Mouse (Mus musculus): ENCODE measurements around the gene Armc12.
"Not testable (repeated sequence)": the region's sequence is repeated elsewhere in the genome, so short reads cannot be mapped to it uniquely, and the experiment has no call there.

Gene Armc12

DNA sequence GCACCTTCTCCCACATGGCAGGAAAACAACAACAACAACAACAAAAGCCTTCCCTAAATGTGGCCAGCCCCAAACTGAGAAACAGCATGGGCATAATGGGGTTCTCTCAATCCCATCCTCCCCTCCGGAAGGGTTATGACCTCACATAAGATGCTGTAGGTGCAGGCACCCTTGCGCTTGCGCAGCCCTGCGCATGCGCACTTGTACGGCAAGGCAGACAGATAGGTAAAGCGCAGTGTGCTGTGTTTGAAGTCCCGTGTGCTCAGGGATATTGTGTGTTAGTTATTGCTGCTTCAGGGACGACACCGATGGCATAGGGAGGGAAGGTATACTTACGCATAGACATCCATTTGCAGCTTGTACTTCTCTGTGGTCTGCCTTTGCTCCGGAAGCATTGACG lies 2.7 kb downstream of the Armc12 start:
- DNase-seq = no peak

DNA sequence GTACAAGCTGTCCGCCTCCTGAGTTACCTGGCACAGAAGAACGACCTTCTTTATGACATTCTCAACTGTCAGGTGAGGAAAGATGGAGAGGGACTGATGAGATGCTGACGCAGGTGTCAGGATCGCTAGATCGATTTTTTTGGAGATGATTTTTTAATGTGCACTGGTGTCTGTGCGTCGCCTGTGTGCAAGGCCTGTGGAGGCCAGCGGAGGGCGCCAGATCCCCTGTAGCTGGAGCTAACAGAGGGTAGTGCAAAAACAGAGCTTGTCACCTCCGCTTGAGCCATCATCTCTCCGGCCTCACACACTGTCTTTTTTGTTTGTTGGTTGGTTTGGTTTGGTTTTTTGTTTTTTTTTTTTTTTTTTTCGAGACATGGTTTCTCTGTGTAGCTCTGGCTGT lies 7.3 kb downstream of the Armc12 start:
- no peak for DNase-seq

DNA sequence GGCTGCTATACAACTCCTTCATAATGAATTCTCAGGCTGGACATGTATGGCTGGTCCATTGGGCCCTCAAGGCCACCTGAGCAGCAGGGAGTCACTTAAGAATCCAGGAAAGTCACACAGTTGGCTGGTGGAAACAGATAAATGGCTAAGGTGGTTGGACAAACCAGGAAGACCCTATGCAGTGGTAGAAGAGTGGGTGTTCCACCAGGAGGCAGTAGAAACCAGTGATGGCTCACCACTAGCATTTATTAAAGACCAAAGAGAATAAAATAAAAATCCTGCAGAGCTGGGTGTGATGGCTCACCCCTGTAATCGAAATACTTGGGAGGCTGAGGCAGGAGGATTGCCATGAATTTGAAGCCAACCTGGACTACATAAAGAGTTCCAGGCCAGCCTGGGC lies 16.3 kb downstream of the Armc12 start:
- DNase-seq = no peak

DNA sequence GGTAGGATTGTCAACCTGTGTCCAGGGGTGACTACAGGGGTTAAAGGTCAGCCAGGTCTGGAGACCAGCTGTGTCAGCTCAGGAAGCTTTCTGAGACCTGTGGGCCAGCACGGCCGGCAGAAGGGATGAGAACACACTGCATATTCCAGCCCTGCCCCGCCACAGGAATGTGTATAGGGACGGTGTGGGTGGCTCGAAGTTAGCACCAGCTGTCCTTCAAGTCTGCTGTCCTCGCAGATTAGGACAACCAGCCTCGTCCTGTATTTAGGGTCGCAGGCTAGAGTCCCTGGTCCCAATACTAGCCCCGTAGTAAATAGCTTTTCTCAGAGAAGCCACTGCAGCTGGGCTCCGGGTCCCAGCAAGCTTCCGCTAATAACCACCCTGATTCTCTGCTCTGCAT lies 17.9 kb downstream of the Armc12 start:
- no peak for DNase-seq

DNA sequence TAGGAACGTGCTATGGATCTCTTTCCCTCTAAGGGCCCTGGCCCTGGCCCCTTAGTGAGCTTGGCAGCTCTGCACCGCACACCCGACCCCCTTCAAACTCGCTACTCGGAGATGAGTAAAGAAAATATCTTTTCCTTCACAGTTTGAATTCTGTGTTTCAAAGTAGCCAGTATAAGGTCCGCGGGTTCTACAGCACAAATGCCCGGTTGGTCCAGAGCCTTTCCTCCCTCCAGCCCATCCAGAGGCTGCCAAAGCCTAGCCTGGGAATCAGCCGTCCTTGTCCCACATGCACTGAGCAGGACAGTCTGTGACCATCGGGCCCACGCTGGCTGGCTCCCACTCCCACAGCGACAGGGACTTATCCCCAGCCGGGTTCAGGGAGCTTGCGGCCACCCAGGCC lies 18.5 kb downstream of the Armc12 start, which contains the start of gene Clpsl2:
Clpsl2 (plus strand) TSS at position 301 of the 400 bp plus-strand sequence.
- DNase-seq = no peak

DNA sequence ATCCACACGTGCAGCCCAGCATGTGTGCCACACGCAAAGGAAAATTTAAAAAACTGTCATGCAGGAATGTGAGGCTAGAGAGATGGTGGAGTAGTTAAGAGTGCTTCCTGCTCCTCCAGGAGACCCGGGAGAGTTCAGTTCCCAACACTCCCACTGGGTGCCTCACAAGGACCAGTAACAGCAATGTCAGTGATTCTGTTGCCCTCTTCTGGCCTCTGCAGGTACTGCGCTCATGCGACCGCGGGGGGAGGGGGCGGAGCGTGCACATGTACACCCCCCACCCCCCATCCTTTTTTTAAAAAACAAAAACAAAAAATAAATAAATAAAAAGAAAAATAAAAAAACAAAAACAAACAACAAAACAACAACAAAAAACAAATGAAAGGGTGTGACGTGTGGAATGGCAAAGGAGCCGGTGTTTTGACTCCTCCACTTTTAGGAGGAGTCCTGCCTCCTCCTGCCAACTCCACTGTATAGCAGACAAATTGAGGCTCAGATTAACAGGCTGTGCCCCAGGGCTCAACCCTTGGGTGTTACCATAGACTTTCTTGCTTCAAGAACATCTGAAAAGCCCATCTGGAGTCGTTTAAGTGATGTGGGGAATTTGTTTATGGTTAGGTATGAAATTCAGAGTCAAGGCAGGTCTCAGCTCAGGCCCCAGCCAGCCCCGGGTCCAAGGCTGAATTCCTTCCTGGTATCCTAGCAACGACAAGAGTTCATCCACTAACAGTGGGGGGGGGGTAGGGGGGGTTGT lies 22.6 kb downstream of the Armc12 start:
- DNase-seq = peak; percentile 54

DNA sequence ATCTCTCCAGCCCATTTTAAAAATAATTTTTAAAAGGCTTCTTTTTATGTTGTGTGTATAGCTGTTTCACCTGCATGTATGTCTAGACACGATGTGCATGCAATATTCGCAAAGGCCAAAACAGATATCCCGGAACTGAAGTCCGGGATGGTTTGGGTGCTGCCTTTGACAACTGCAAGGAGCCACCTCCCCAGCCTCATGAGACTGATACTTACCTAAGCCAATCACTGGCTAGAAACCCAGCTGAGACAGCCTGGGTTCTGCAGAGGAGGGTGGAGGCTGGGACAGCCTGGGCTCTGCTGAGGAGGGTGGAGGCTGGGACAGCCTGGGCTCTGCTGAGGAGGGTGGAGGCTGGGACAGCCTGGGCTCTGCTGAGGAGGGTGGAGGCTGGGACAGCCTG lies 23.4 kb downstream of the Armc12 start:
- DNase-seq = not testable (repeated sequence)

DNA sequence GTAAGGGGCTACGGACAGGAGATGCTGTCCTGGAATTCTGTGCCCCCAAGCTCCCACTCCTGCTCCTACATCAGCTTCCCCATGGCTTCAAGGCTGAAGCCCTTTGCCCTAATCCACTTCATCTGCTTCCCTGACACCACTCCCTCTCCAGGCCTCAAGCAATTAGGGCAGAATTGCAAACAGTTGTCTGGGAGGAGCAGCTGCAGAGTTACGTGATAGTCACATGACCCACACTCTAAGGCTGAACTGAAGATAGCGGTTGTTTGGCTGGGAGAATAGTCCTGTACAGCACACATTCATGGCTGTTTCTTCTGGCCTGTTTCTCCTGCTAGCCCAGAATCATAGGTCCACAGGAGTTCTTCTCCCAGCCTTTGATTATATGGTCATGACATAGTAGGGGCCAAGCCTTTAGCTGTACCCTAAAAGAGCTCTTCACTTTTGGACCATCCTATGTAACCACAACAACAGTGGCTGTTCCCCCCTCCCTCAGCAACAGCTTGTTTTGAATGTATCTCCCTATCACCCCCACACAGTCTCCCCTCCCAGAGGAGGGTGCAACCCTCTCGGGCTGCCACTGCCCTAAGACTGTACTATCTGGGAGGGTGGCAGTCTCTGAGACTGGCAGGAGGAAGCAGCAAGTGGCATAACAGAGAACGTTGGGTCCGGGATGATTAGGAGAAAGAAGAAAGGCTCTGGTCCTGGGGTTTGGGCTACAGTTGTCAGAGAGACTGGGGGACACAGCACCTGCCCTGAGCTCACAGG lies 26.2 kb downstream of the Armc12 start:
- DNase-seq = no peak

DNA sequence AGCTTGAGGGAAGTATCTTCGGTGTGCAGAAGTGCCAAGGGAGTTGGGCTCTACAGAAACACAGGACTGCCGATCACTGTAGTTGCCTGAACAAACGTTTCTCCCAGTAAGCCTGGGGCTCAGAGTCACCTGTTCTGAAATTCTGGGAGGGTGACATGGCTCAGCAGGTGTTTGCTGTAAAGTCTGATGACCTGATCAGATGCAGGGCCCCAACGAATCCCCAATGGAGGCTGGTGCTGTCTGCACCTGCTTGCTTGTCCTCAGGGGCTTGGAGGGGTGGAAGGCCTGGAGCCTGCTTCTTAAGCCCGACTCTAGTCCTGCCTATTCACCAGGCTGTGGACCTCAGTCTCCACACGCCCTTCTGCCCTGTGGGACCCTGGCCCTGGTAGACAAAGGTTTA lies 27.2 kb downstream of the Armc12 start:
- no peak for DNase-seq

DNA sequence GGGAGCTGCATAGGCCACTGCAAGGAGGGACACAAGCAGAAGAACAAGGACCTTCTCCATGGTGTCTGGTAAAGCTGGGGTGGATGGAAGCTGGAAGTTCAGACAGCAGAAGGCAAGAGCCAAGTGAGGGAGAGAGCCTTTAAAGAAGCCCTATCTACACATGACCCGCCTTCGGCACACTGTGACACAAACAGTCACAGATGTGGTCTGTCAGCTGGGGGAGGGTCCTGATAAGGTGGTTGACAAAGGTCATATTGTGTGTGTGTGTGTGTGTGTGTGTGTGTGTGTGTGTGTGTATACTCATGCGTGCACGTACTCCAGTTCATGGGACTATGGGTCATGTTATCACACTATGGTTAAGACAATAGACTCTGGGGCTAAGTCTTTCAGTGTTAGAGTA lies 30.0 kb downstream of the Armc12 start, which contains the start of gene Clps:
Clps (minus strand) TSS at position 169 of the 400 bp plus-strand sequence.
- no peak for DNase-seq

DNA sequence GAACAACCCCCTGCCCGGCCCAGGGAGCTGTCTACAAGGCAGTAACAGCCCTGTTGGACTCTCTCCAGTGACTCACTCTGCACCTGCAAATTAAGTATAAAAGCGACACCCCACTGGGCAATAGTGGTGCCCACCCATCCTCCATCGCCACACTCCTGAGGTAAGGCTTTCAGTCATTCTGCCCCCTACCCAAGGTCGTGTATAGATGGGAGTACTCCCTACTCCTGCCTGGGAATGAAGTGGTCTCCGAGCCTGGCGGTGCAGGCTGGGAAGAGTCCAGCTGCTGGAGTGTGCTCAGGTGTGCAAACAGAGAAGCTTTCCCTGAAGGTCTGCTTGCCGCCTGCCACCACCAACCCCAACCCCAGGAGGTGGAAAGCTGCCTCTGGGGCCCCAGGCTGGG lies 31.0 kb downstream of the Armc12 start:
- DNase-seq = no peak

DNA sequence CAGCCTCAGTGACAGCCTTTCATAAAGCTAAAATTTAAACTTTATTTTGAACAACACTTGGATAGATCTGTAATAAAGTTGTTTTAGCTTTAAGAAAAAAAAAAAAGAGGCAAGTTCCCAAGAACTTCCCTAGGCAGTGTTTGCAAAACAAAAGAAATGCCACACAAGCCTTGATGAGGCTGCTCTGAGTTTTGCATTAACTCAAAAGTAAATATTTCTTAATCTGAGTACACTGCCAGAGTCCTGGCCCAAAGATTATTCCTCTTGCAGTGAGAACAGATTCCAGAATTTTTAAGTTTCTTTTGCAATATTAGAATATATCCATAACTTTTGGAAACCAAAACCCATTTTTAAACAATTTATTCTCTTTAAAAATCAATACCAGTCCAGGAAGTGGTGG lies 34.6 kb downstream of the Armc12 start:
- no peak for DNase-seq

DNA sequence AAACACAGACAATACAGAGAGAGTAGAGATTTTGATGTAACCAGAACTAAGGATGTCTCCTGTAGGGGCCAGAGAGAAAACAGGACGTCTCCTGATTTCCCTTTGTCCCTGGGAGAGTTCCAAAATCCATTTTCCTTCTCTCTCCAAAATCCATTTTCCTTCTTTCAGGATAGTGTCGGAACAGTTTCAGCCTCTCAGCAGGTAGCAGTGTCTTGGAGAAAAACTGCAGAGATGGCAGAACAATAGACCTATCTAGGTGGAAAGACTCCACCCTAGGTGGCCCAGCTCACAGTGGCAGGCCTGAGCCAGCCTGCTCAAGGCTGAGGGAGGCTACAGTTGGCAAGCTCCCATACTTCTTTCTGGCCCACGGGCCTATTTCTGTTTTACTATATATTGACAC lies 36.9 kb downstream of the Armc12 start:
- DNase-seq = no peak

DNA sequence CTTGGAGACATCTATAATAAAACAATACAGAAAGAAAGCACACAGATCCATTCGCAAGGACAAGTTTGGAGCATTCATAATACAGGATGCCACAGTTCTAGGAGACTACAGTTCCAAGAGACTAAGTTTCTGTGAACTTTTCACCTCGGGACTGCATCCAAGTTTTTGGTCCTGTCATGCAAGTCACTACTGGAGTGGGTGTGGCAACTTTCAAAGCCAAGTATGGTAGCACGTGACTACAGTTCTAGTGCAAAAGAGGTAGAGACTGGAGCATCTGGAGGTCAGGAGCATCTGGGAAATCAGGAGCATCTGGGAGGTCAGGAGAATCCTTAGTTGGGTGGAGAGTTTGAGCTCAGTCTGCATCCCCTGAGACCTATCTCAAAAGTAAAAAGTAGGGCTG lies 41.3 kb downstream of the Armc12 start:
- no peak for DNase-seq

DNA sequence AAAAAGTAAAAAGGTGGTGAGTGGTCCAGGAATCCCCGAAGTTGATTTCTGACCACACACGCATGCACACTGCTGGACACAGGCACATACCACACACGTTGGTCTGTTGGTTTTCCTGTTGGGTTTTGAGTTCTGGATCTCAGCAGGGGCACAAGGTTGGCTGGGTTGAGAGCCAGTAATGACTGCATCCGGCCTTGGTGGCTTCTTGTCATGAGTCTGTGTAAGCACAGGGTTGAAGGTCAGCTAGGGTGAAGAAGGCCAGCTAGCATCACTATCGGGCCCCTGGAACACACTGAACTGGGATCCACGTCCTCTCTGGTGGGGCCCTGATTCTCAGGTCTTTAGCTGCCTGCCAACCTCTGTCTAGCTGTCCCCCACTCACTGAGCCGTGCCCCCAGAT lies 41.9 kb downstream of the Armc12 start:
- DNase-seq = no peak

DNA sequence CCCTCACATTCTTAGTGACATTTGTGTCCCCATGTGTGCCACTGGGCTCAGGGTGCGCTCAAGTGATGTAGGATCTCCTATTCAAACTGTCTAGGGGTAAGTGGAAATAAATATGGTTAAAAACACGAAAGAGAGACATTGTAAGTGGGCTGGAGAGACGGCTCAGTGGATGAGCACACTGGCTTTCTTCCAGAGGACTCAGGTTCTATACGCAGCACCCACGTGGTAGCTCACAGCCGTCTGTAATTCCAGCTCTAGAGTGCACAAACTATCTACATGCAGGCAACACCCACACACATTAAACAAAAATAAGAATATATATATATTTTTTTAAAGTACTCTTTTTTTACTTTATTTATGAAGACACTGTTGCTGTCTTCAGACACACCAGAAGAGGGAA lies 42.3 kb downstream of the Armc12 start:
- DNase-seq = no peak

DNA sequence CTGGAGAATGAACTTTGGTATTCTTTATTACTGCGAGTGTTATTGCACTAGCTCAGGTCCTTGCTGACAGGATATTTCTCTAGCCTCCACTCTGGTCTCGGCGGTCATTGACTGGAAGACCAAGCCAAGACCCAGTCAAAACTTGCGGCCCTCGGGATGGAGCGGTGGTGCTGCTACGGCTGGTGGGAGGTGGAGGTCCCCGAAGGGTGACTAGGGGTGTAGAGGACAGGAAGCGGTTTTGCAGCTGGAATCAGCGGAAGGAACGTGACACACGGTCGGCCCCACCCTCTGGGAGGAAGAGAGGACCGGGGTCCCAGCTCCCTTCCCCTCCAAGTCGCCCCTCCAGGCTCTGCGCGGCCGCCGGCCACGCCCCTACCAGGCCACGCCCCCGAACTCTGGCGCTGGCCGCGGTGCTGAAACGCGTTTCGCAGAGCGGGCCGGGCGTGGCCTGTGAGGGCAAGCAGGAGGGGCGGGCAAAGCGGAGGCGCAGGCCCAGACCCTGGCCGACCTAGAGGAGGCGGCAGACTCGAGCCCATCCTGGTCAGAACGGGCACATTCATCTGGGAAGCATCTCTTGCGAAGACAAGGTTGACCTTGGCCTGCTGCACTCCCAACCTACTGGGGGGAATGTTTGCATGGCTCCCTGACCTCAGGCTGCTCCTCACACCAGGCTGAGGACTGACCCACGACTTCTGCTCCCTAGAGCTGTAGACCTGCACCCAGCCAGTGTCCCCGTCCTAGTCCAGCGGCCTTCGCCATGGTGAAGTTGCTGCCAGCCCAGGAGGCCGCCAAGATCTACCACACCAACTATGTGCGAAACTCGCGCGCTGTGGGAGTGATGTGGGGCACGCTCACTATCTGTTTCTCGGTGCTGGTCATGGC lies 44.9 kb downstream of the Armc12 start, which contains the start of gene Lhfpl5:
Lhfpl5 (plus strand) TSS at position 398 of the 882 bp plus-strand sequence.
- DNase-seq = no peak

DNA sequence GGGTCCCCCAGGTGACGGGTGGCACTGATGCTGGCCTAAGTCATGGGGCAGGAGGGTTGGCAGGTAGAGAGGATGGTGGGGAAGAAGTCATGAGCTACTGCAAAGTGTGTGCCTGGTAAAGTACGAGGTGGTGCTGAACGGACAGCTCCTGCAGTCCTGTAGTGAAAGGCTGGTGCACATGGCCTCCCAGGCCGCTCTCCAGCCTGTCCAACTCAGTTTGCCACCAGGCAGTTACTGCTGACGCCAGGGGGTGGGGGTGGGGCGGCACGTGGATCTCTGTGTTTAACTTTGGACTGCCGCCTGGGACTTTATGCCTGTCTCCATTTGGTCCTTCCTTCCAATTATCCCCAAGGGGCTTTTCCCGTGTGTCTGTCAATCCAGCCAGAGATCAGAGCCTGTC lies 49.8 kb downstream of the Armc12 start:
- DNase-seq = no peak

DNA sequence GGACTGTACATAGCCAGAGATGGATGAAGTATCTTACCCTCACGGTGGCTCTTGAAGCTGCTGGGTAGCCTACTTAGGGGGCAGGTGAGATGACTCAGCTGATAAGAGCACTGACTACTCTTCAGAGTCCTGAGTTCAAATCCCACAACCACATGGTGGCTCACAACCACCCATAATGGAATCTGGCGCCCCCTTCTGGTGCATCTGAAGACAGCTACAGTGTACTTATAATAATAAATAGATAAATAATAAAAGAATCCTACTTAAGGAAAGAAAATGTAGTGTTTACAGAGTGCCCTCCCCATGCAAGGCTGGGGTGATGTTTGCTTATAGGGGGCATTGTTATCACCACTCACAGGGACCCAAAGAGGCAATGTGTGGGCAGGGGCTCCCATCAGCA lies 50.5 kb downstream of the Armc12 start:
- no peak for DNase-seq

DNA sequence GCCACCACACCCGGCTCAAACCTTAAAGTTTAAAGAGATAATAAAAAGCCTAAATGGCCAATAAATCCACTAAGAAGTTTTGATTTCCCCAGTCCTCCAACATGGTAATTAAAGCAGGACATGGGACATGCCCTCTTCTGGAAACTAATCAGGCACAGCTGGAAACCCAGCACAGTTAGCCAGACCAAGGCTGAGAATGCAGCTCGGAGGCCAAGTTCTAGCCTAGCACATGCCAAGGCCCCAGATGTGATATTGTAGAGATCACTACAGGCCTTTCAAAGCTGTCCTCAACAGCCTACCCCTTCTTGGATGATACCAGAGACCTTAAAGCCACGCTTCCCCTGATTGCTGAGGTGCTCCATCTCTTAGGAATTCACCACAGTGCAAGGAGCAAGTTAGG lies 55.9 kb downstream of the Armc12 start:
- DNase-seq = no peak

DNA sequence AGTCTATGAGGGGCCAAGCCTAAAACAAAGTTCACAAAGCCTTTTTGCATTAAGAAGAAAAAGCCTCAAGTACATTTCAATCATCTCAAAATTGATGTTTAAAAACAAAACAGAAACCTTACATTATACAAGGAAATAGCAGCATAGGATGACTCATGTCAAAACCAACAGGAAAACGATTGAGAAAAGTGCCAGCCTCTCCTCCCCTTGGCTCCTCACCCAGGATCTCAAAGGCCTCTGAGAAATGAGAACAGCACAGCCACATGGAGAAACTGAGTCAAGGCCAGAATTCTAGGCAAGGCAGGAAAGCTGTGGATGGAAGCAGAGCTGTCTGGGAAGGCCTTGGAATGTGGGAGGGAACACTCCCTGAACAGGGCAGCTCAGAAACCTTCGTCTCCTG lies 58.0 kb downstream of the Armc12 start:
- no peak for DNase-seq
